Mouse (Mus musculus) leukemia stem cell, adult 10-12 weeks (primary cell): ENCODE measurements around the gene Rgs1. TPM values are rescaled to one million over a fixed set of nuclear protein-coding genes. Genes with fewer than 3 reads are reported as not detected.

Experiments
- polyA plus RNA-seq: library from polyadenylated mRNA; stranded (reverse); fragments of >175 nt; gene quantifications from 2 replicates; pipeline ENCODE4 v1.2.3, GENCODE M21; 2012; ENCODE audit warnings: low replicate concordance

Rgs1 gene
- polyA plus RNA-seq, result 1.7 TPM in 1 of 2 replicates, not detected in the other

GRCm38 (mm10) chr1:144248923-144249322 is at the start of gene Rgs1:
TSS of gene Rgs1 (minus strand) at chr1:144249242.

Other genes starting within 250 kb of the Rgs1 start
- gene Rgs2, start 245.1 kb downstream of the Rgs1 start, polyA plus RNA-seq, result 1.4 and 5.3 TPM in 2 replicates
- gene Rgs13, start 71.9 kb downstream of the Rgs1 start, polyA plus RNA-seq, result not detected in 2 replicates